Mouse (Mus musculus): ENCODE results near the gene Unc119.

Gene Unc119

GRCm38 (mm10) chr11:78344328-78344889, 1.1 kb downstream of the Unc119 start:
- no peak for DNase-seq (ENCODE audit: low read depth, low spot score)

- DNase-seq (ENCODE audit: low read depth, low spot score) = no peak
Measured at GRCm38 (mm10) chr11:78344890-78345715, 1.8 kb downstream of the Unc119 start.

- DNase-seq (ENCODE audit: low read depth, low spot score) = peak; percentile 66
Measured at GRCm38 (mm10) chr11:78345801-78346200, 2.5 kb downstream of the Unc119 start.

- no peak for DNase-seq (ENCODE audit: low read depth, low spot score)
Measured at GRCm38 (mm10) chr11:78346326-78347069, 3.2 kb downstream of the Unc119 start.

- DNase-seq (ENCODE audit: low read depth, low spot score) = peak; percentile 85
Measured at GRCm38 (mm10) chr11:78347070-78347754, 3.9 kb downstream of the Unc119 start.

- no peak for DNase-seq (ENCODE audit: low read depth, low spot score)
Measured at GRCm38 (mm10) chr11:78347908-78348307, 4.6 kb downstream of the Unc119 start.

GRCm38 (mm10) chr11:78348474-78348873, 5.2 kb downstream of the Unc119 start:
- no peak for DNase-seq (ENCODE audit: low read depth, low spot score)

GRCm38 (mm10) chr11:78349441-78350358, 6.4 kb downstream of the Unc119 start:
- no peak for DNase-seq (ENCODE audit: low read depth, low spot score)

GRCm38 (mm10) chr11:78353081-78353480, 9.8 kb downstream of the Unc119 start:
- DNase-seq (ENCODE audit: low read depth, low spot score) = peak; percentile 22

GRCm38 (mm10) chr11:78354905-78355304, 11.6 kb downstream of the Unc119 start:
- no peak for DNase-seq (ENCODE audit: low read depth, low spot score)

GRCm38 (mm10) chr11:78355471-78356238, 12.4 kb downstream of the Unc119 start:
- DNase-seq (ENCODE audit: low read depth, low spot score) = peak; percentile 83

- DNase-seq (ENCODE audit: low read depth, low spot score) = peak; percentile 68
Measured at GRCm38 (mm10) chr11:78358330-78359007, 15.2 kb downstream of the Unc119 start.

GRCm38 (mm10) chr11:78360125-78360788, 17.0 kb downstream of the Unc119 start:
- peak; percentile 91 for DNase-seq (ENCODE audit: low read depth, low spot score)

- no peak for DNase-seq (ENCODE audit: low read depth, low spot score)
Measured at GRCm38 (mm10) chr11:78360789-78361131, 17.5 kb downstream of the Unc119 start.

GRCm38 (mm10) chr11:78363309-78364007, 20.2 kb downstream of the Unc119 start:
- no peak for DNase-seq (ENCODE audit: low read depth, low spot score)

GRCm38 (mm10) chr11:78364103-78364502, 20.8 kb downstream of the Unc119 start:
- DNase-seq (ENCODE audit: low read depth, low spot score) = no peak

- no peak for DNase-seq (ENCODE audit: low read depth, low spot score)
Measured at GRCm38 (mm10) chr11:78367456-78368225, 24.4 kb downstream of the Unc119 start.

- DNase-seq (ENCODE audit: low read depth, low spot score) = no peak
Measured at GRCm38 (mm10) chr11:78370389-78370788, 27.1 kb downstream of the Unc119 start.
